Mouse (Mus musculus): ENCODE results near the gene Rfx1.

The Rfx1 gene

DNA sequence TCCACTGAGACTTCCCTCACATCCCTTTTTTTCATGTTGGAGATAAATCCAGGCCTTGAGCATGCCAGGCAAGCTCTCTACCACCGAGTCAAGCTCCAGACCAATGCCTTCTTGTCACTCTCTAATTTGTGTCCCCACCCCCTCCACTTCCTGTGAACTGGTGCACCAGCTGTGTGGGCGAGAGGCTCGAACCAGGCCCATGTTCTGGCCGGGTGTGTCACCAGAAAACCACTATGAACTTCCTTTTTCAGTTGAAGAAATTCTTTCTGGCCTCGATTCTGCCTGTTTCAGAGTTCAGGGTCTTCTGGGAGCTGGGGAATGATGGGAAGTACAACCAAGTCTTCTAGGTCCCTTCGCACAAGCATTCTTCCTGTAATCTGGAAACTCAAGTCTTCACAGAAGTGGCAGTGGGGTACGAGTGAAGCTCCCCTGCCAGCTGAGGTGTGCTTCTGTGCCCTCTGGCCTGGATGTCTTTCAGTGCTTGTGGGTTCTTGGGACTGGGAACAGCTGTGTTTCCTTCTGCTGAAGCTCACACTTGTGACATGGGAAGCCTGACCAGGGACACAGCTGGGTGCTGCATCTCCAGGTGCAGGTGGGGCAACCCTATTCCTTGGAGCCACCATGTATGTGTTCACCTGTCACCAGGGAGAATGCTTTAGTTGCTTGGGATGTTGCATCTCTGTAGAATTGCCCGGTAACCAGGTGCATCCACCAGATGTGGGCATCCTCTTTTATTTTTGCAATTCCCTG is 2.6 kb upstream of the Rfx1 start:
- DNase-seq: no peak

DNA sequence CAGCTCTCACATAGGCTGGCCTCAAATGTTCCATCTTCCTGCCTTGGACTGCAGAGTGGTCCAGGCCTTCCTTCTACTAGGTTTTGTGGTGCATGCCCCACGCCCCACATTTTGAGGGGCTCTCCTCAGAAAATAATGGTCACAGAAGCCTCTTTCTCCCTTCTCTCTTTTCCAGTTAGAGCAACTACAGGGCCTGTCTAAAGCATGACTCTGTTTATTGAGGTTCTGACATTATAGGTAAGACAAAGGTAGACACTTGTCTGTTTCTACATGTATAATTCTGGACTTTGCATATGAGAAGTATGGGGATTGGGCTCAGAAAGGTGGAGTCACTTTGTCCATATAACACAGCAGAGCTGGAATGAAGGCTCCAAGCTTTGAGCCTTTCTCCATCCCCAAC is 1.6 kb upstream of the Rfx1 start, which contains the start of gene Gm10643:
Gene Gm10643 (minus strand): TSS at position 101 of the 400 bp plus-strand sequence.
- DNase-seq: no peak

GRCm38 (mm10) chr8:84065457-84066072 is 1.1 kb upstream of the Rfx1 start:
- no peak for DNase-seq

- peak; percentile 97 for DNase-seq
These were observed 476 bp downstream of the Rfx1 start for GRCm38 (mm10) chr8:84067047-84067573.

DNA sequence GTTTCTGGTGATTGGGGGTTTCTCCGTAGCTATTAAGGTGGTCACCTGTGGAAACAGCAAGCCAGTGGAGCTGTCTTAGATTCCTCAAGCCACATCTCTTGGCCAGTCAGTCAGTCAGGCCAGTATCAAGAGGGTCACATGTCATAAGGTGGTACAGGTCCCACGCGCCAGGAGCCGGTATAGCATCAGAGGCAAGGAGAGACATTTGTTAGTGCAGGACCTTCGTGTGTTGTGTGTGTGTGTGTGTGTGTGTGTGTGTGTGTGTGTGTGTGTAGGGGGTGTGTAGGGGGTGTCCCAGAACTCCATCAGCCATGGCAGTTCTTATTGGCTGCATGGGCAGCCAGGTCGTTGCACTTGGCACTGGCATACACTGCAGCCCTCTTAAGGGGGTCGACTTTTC is 1.3 kb downstream of the Rfx1 start:
- no peak for DNase-seq

- DNase-seq: no peak
These were observed 1.8 kb downstream of the Rfx1 start for GRCm38 (mm10) chr8:84068316-84069035.

DNA sequence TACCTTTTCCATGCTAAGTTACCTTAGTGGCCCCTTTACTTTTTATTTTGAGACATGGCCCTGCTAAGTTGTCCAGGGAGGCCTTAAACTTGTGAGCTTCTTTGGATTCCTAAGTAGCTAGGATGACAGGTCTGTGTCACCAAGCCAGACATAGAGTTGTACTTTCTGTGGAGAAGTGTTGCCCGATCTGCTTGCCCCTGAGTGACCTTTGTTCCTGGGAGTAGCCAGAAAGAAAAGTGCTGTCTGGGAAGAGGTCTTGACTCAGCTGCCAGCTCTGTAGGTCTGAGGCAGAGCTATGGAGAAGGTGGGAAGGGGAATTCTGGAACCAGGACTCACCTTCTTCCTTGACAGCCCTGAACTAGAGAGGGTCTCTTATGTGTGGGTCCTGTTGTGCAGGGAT is 2.5 kb downstream of the Rfx1 start:
- DNase-seq: no peak

- DNase-seq: no peak
These were observed 3.1 kb downstream of the Rfx1 start for GRCm38 (mm10) chr8:84069750-84070149.

- DNase-seq: no peak
These were observed 3.6 kb downstream of the Rfx1 start for GRCm38 (mm10) chr8:84070241-84070640.

- DNase-seq: no peak
These were observed 4.0 kb downstream of the Rfx1 start for GRCm38 (mm10) chr8:84070667-84071066.

- no peak for DNase-seq
These were observed 5.3 kb downstream of the Rfx1 start for GRCm38 (mm10) chr8:84071921-84072320.

GRCm38 (mm10) chr8:84072321-84072720 is 5.7 kb downstream of the Rfx1 start:
- DNase-seq: no peak

GRCm38 (mm10) chr8:84073230-84073976 is 6.8 kb downstream of the Rfx1 start:
- DNase-seq: no peak

DNA sequence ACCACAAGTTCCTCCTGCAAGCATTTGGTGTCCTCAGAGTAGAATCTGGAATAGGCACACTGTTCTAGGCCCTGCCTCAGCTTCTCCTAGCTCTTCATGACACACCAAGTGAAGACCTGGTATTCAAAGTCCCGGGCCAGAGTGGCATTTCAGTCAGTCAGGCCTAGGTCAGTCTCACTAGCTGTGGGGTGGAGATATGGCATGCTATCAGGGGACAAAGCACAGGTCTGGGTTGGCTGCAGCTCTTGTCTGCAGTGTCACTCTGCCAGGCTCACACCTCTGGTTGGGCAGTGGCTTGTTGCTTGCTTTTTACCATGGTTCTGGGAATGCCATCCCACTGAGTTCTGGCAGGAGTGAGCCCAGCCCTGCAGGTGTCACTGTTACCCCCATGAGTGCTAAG is 9.8 kb downstream of the Rfx1 start:
- no peak for DNase-seq

DNA sequence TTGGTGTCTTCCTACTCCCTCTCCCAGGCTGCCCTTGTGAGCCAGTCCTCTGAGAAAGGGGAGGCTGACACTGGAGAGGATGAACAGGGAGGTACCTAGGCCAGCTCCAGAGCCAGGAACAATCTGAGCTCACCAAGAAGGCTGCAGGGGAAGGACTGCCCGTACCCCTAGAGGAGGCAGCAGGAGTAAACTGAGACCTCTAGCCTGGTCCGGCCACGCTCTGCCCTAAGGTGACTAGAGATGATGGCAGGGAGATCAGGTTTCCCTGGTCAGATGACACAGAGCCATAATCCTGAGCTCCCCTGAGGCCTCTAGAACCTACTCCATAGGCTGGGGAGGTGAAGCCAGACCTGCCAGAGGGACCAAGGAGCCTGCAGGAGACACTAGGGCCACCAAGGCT is 10.2 kb downstream of the Rfx1 start:
- DNase-seq: no peak

GRCm38 (mm10) chr8:84079206-84079605 is 12.6 kb downstream of the Rfx1 start:
- DNase-seq: no peak

DNA sequence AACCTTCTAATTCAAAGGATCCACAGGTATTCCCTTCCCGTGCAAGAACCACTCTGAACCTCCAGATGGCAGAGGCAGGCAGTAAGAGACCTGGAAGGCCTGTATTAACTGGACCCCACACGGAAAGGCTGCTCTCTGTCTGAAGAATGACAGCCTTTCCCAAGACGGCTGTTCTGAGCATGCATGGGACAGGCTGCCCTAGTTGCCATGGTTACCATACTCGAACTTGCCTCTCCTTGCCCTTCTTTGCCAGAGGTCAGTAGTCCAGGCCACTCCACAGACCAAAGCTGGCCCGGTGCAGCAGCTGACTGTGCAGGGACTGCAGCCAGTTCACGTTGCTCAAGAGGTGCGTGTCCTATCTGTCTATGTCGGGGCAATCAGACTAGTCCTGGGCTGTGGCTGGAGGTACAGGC is 17.2 kb downstream of the Rfx1 start:
- DNase-seq: peak; percentile 30

GRCm38 (mm10) chr8:84084341-84085115 is 17.9 kb downstream of the Rfx1 start:
- no peak for DNase-seq

DNA sequence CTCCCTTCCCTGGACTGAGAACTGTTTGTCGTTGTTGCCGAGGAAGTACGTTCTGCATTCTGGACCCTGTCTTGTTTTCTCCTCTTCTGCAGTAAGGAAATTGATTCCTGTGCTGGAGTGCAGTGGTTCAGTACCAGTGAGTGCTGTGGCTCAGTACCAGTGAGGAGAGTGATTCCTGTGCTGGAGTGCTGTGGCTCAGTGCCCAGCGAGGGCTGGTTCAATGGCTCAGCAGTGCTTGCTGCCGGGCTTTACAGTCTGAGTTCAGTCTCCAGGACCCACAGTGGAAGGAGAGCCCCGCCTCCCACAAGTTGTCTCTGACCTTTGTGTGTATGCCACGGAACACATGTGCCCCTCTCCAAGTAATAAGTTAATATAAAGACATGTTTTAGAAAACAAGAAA is 20.5 kb downstream of the Rfx1 start:
- no peak for DNase-seq

- DNase-seq: no peak
These were observed 21.2 kb downstream of the Rfx1 start for GRCm38 (mm10) chr8:84087821-84088220.

GRCm38 (mm10) chr8:84089277-84089676 is 22.6 kb downstream of the Rfx1 start:
- DNase-seq: no peak

DNA sequence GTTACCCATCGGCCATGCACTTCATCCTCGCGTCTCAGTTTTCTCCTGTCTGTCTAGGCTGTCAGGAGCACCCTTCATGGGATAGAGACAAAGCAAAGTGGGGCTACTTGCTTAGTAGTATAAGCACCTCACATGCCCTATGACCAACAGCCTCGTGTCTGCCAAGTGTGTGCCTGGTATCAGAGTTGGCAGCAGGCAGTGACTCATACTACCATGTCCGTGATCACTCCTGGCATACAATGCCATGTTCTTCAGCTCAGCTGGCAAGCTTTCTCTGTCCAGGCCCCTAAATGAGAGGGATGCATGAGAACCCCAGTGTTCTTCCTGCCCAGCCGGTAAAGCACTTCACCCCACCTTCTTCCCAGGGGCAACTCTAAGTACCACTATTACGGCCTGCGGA is 24.0 kb downstream of the Rfx1 start:
- DNase-seq: no peak

Data from liver (tissue).